In the genomic region with DNA sequence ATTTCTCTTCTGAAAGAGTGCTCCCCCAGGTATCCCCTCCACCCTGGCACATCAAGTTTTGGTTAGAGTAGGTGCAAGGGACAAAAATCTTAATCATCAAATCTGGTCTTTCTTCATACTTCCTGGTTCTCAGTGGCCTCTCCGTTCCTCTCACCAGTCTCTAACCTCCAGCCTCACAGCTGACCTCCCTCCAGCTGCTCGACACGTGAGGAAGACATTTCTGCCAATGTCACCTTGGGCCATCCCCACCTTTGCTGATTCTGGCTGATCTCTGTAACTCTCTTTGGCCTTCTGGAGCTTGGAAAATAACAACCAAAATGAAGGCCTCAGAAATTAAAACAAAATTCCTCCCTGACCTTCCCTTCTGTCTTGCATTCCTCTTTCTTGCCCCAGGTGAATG, we compare ENCODE assay signal across 28 mouse cellular contexts.
"Had no signal": no experiment of that assay in that cellular context is flagged by ENCODE, and none has a peak within 500 bp of the region (broad histone marks: within the 10 kb centered on the region; RNA-seq: fewer than 3 reads in every experiment).

No protein-coding gene starts in this region.

- H3K27ac ChIP-seq: heart, embryonic 10.5 days; heart, embryonic 13.5 days; heart, embryonic 15.5 days; hindbrain, embryonic 13.5 days; hindbrain, embryonic 14.5 days; hindbrain, embryonic 15.5 days; hindbrain, postnatal 0 days; intestine, embryonic 15.5 days; kidney, embryonic 15.5 days; kidney, postnatal 0 days; layer of hippocampus, adult 2 months; left cerebral cortex, adult 2 months had no signal

- H3K4me1 ChIP-seq: heart, embryonic 10.5 days; heart, embryonic 12.5 days; heart, embryonic 15.5 days; intestine, embryonic 15.5 days had no signal

- H3K4me3 ChIP-seq: heart, embryonic 10.5 days; heart, embryonic 12.5 days; heart, embryonic 13.5 days; heart, embryonic 15.5 days; hindbrain, embryonic 10.5 days; hindbrain, embryonic 12.5 days; hindbrain, embryonic 13.5 days; hindbrain, embryonic 15.5 days; intestine, embryonic 15.5 days; kidney, embryonic 15.5 days; layer of hippocampus, adult 2 months; left cerebral cortex, adult 2 months had no signal

- H3K36me3 ChIP-seq: heart, embryonic 10.5 days; heart, embryonic 12.5 days; heart, embryonic 13.5 days; heart, embryonic 15.5 days; hindbrain, embryonic 10.5 days; hindbrain, embryonic 12.5 days; hindbrain, embryonic 13.5 days; hindbrain, embryonic 15.5 days; intestine, embryonic 15.5 days; kidney, embryonic 15.5 days had no signal

- DNase-seq: heart, postnatal 10 days; heart, postnatal 14 days; heart, postnatal 36 days; heart, postnatal 4 days; kidney, adult 9 months; kidney, postnatal 14 days; kidney, postnatal 4 days; layer of hippocampus, adult 9-11 months; layer of hippocampus, postnatal 36 days had no signal

- H3K27me3 ChIP-seq: heart, embryonic 15.5 days; intestine, embryonic 15.5 days had no signal

- ATAC-seq: hindbrain, embryonic 16.5 days; hindbrain, postnatal 0 days; inflammation-experienced regulatory T-cells, adult 6 months; intestine, embryonic 15.5 days; intestine, embryonic 16.5 days; intestine, postnatal 0 days had no signal

- H3K9me3 ChIP-seq: heart, embryonic 10.5 days; heart, embryonic 12.5 days; heart, embryonic 13.5 days; heart, embryonic 15.5 days; hindbrain, embryonic 10.5 days; hindbrain, embryonic 12.5 days; hindbrain, embryonic 13.5 days; hindbrain, embryonic 15.5 days; intestine, embryonic 15.5 days; kidney, embryonic 15.5 days had no signal

- H3K9ac ChIP-seq: heart, embryonic 12.5 days; heart, embryonic 13.5 days; heart, embryonic 15.5 days; hindbrain, embryonic 12.5 days; hindbrain, embryonic 13.5 days; hindbrain, embryonic 14.5 days; hindbrain, embryonic 15.5 days; intestine, embryonic 15.5 days; kidney, embryonic 15.5 days had no signal
